Mouse (Mus musculus): Measurements from ENCODE around the gene Plac8.

- TF ChIP-seq CTCF (IDR thresholded peaks at IDR 0.05; ENCODE audit: control insufficient read depth, insufficient read depth, insufficient replicate concordance, low read depth, low read length) = no peak
- no peak for TF ChIP-seq POLR2A (IDR thresholded peaks at IDR 0.05; ENCODE audit: control insufficient read depth, low read depth, low read length)
Measured at GRCm38 (mm10) chr5:100587626-100588025, 15.6 kb upstream of the Plac8 start.
